Mouse (Mus musculus): ENCODE data around the gene Cotl1. TPM values are rescaled to one million over a fixed set of nuclear protein-coding genes. Genes with fewer than 3 reads are reported as not detected.

Gene Cotl1
- polyA plus RNA-seq, 1 experiment from 2014 or later = 92.3 TPM

DNA sequence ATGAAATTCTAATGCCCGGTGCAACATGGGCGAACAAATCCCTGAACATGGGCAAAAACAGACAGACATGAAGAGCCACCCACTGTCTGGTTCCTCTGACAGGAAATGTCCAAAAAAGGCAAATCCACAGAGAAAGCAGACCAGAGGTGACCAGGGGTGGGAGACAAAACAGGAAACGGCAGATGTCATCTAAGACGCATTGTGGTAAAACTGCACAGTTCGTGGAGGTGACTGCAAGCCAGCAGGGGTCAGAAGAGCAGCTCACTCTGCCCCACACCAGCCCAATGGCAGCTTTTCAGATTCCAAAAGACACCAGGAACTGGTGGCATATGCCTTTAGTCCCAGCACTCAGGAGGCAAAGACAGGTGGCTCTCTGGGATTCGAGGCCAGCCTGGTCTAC, 28.4 kb downstream of the Cotl1 start:
- H3K4me3 ChIP-seq = no peak overlapping the region
- no peak for ATAC-seq
- H3K9ac ChIP-seq = no peak overlapping the region
- H3K27ac ChIP-seq = no peak overlapping the region
- WGBS = 73% methylated on average over 6 of the region's 6 CpGs
- H3K4me2 ChIP-seq = no peak overlapping the region
- no peaks in the 10 kb centered on the region for H3K27me3 ChIP-seq
- peaks cover 28% of the 10 kb centered on the region for H3K36me3 ChIP-seq (ENCODE audit: poor library complexity, severe bottlenecking)
- H3K4me1 ChIP-seq = peaks cover 43% of the 10 kb centered on the region
- no peaks in the 10 kb centered on the region for H3K9me3 ChIP-seq (replicated peaks)

DNA sequence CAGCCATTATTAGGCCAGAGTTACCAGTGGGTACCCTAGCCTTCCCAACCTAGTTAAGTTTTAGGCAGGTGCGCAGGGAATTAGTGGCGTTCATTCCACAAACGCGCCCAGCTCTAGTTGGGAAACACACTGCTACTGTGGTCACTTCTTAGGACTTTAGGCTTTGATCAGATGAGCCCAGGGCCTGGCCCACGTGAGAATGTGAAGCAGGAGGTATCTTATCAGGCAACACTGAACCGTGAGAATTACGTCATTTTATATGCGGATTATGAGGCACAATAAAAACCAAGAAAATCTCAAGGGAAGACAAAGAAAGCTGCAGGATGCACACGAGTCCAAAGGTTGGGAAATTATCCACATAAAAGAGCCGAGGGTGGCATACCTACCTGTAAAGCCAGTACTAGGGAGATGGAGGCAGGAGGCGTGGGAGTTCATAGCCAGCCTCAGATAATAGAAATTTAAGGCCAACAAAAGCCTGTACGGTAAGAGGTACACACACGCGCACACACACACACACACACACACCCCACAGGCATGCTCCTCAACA, 29.3 kb downstream of the Cotl1 start:
- no peak for ATAC-seq
- H3K4me1 ChIP-seq = peaks cover 46% of the 10 kb centered on the region
- peaks cover 28% of the 10 kb centered on the region for H3K36me3 ChIP-seq (ENCODE audit: poor library complexity, severe bottlenecking)
- H3K9me3 ChIP-seq (replicated peaks) = no peaks in the 10 kb centered on the region
- WGBS = 77% methylated on average over 14 of the region's 14 CpGs
- no peak overlapping the region for H3K4me3 ChIP-seq
- no peaks in the 10 kb centered on the region for H3K27me3 ChIP-seq
- H3K4me2 ChIP-seq = no peak overlapping the region
- peak overlapping the region; percentile 57; the same call in 1 of the 2 replicates for H3K27ac ChIP-seq
- H3K9ac ChIP-seq = no peak overlapping the region

DNA sequence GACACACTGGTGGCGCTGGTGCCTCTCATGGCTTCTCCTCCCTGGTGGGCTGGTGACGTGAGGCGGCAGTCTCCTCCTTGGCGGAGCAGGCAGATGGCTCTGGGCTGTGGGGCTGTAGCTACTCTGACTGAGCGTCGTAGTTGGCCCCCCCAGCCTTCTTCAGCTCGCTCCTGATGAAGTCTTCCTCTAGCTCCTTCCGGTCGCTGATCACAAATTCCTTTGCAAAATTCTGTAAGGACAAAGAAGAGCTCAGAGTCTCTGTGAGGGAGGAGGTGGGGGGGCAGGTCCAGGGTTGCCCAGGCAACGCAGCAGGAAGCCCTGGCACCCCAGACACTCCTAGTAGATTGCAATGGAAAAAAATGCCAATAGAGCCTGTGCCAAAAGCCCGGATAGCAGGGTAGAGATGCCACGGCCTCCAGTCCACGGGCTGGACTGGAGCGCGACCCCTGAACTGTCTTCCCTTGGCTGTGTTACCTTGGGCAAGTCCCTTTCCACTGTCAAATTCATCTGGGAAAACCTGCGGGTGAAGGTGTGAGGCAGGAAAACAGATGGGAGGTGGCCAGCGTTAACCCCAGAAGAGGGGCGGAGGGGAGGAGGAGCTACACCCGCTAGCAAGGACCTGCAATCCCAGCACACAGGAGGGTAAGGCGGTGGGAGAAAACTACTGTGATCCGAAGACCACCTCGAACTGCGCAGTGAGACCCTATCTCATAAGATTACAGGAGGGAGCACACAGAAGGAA, 30.0 kb downstream of the Cotl1 start:
- Histone ChIP-seq H3K4me1 (peaks cover 54% of the 10 kb centered on the region), H3K27me3 (no peaks in the 10 kb centered on the region), H3K9ac (no peak overlapping the region), H3K4me2 (peak overlapping the region; percentile 33), H3K4me3 (no peak overlapping the region), H3K36me3 (ENCODE audit: poor library complexity, severe bottlenecking) (peaks cover 24% of the 10 kb centered on the region), H3K9me3 (replicated peaks) (no peaks in the 10 kb centered on the region), H3K27ac (peak overlapping the region; percentile 57)
- 0 out of 2 replicates have a peak, but pooled peaks have one; percentile 41 for ATAC-seq
- 46% methylated on average over 20 of the region's 23 CpGs for WGBS

DNA sequence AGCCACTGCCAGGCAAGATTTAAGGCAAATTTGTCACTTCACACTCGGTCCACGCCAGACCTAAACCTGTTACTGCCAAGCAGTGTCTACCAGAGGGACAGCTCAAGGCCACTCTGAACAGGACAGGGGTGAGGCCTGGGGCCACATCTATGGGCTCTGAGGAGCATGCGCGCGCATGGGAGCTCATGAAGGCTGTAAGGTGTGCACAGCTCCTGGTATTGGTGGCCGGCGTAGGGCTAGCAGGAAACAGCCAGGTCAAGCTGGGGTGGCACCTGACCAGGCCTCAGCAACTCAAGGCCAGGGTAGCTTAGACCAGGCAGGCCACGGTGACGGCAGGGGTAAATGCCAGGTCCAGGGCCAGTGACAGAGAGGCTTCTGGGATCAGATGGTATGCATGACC, 30.7 kb downstream of the Cotl1 start:
- Histone ChIP-seq H3K9ac (no peak overlapping the region), H3K9me3 (replicated peaks) (no peaks in the 10 kb centered on the region), H3K27me3 (no peaks in the 10 kb centered on the region), H3K4me2 (peak overlapping the region; percentile 33; the same call in 1 of the 2 replicates), H3K4me1 (peaks cover 56% of the 10 kb centered on the region), H3K27ac (peak overlapping the region; percentile 57), H3K4me3 (no peak overlapping the region), H3K36me3 (ENCODE audit: poor library complexity, severe bottlenecking) (peaks cover 18% of the 10 kb centered on the region)
- no peak for ATAC-seq
- 93% methylated on average over 9 of the region's 9 CpGs for WGBS

DNA sequence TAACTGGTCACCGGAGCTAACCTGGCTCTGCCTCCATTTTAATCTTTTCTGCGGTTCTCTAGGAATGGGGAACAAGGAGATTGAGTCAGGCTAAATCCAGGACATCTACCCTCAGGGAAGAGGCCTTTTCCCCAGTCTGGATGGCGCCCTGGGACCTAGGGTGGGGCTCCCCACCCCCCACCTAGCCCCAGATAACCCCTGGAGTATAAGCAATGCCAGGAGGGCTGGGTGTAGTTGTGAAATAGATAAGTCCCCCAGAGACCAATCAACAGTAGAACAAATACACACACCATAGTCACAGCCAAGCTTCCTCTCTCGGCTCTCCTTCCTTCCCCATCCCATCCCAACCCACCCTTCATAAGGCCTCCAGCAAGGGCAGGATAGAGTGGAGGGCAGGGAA, 32.7 kb downstream of the Cotl1 start:
- 85% methylated on average over 4 of the region's 4 CpGs for WGBS
- no peak for ATAC-seq
- H3K27me3 ChIP-seq = no peaks in the 10 kb centered on the region
- peaks cover 17% of the 10 kb centered on the region for H3K36me3 ChIP-seq (ENCODE audit: poor library complexity, severe bottlenecking)
- no peak overlapping the region for H3K4me3 ChIP-seq
- peaks cover 47% of the 10 kb centered on the region for H3K4me1 ChIP-seq
- H3K4me2 ChIP-seq = no peak overlapping the region
- no peak overlapping the region for H3K27ac ChIP-seq
- no peaks in the 10 kb centered on the region for H3K9me3 ChIP-seq (replicated peaks)
- H3K9ac ChIP-seq = no peak overlapping the region

DNA sequence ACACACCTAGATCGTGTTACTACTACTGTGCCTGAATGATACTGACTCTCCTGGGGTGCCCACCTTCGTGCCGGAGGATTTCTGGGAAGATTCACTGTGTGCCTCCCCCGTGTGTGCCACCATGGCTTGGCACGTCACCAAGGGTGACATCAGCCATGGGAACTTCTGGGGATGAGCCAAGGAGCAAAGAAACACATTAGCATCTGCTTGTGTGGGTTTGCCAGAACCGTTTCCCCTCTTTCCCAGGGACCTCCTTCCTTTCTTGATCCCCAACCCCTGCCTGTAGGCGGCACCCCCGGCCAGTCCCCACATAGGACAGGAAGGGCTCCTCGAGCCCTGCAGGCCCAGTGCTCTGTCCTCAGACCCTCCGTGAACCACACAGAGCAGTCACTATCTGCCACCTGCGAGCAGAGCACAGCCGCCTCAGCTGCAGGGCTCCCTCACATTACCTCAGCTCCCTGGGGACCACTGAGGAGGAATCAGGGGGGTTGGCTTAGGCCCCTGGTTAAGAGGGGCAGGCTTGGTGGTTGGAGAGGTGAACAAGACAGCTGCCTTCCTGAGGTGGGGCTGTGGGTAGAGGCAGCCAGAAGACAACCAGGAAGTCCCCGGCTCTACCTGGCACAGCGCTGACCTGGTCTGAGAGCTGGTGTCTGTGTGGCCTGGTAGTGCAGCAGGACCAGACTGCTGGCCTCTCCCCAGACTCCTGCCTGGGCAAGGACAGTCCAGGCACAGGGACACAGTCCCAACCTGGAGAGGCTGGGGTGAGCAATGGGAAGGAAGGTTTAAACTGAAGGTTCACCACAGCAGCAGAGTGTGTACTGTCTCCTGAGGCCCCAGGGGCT, 33.7 kb downstream of the Cotl1 start:
- no peak overlapping the region for H3K4me3 ChIP-seq

DNA sequence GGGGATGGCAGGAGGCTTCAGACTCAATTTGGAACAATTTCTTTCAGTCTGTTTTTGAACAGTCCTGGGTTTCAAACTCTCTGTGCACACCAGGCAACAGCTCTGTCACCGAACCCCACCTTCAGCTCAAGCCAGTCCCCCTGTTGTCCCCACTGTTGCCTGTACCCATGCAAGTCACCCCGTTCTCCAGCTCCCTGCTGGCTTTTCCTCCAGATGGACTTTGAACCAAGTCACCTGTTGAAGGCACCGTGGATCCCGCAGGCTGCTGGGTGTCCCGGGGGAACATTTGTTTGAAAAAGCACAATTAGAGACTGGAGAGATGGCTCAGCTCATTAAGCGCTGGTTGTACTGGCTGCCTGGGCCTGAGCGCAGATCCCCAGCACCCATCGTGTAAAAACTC, 35.1 kb downstream of the Cotl1 start:
- no peaks in the 10 kb centered on the region for H3K27me3 ChIP-seq
- H3K36me3 ChIP-seq (ENCODE audit: poor library complexity, severe bottlenecking) = peaks cover 17% of the 10 kb centered on the region
- H3K4me2 ChIP-seq = no peak overlapping the region
- H3K9me3 ChIP-seq (replicated peaks) = no peaks in the 10 kb centered on the region
- peaks cover 45% of the 10 kb centered on the region for H3K4me1 ChIP-seq
- no peak overlapping the region for H3K4me3 ChIP-seq
- 65% methylated on average over 8 of the region's 8 CpGs for WGBS
- ATAC-seq = no peak
- H3K27ac ChIP-seq = peak overlapping the region; percentile 82
- no peak overlapping the region for H3K9ac ChIP-seq

More for the DNA sequence above, 33.7 kb downstream of the Cotl1 start:
- peak overlapping the region; percentile 82 for H3K27ac ChIP-seq
- no peaks in the 10 kb centered on the region for H3K9me3 ChIP-seq (replicated peaks)
- no peaks in the 10 kb centered on the region for H3K27me3 ChIP-seq
- 54% methylated on average over 14 of the region's 14 CpGs for WGBS
- peaks cover 17% of the 10 kb centered on the region for H3K36me3 ChIP-seq (ENCODE audit: poor library complexity, severe bottlenecking)
- peak overlapping the region; percentile 26 for H3K9ac ChIP-seq
- ATAC-seq = peak; percentile 45
- no peak overlapping the region for H3K4me2 ChIP-seq
- H3K4me1 ChIP-seq = peaks cover 46% of the 10 kb centered on the region

DNA sequence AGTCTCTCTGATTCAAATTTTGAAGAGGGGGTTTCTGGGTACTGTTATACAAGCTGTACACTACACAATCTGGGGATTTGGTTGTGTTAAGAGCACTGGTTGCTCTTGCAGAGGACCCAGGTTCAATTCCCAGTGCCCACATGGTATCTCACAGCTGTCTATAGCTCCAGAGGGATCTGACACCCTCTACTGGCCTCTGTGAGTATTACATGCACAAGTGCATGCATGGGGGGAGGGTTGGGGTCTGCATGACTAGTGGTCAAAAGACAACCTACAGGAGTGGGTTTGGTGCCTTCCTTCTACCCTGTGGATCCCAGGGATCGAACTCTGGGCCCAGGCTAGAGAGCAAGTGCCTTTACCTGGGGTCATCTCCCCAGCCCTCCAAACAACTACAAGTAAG, 37.8 kb downstream of the Cotl1 start:
- Histone ChIP-seq H3K4me2 (no peak overlapping the region), H3K4me3 (no peak overlapping the region), H3K36me3 (ENCODE audit: poor library complexity, severe bottlenecking) (no peaks in the 10 kb centered on the region), H3K27ac (no peak overlapping the region), H3K9ac (no peak overlapping the region), H3K9me3 (replicated peaks) (no peaks in the 10 kb centered on the region), H3K4me1 (peaks cover 53% of the 10 kb centered on the region), H3K27me3 (no peaks in the 10 kb centered on the region)
- WGBS = 100% methylated on average over 1 of the region's 1 CpGs
- no peak for ATAC-seq

DNA sequence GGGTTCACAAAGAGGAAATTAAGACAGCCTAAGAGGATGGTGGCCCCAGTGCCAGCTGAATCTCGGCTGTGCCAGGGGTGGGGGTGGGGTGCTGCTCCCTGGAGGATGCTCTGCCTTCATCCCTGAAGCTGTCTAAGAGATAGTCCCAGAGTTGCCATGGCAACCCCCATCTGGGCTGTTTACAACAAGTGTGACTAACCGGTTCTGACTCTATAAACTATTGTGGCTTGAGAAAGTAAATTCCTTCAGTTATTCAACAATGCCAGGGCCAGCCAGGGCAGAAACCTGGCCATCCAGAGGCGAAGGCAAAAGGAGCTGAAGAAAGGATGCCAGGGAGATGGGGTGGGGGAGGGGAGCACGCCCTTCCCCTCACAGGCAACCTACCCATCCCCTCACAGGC, 39.2 kb downstream of the Cotl1 start:
- Histone ChIP-seq H3K9ac (peak overlapping the region; percentile 23; the same call in 1 of the 2 replicates), H3K9me3 (replicated peaks) (no peaks in the 10 kb centered on the region), H3K4me1 (peaks cover 47% of the 10 kb centered on the region), H3K4me2 (0 out of 2 replicates have a peak overlapping the region, but pooled peaks have one; percentile 16), H3K4me3 (no peak overlapping the region), H3K27me3 (no peaks in the 10 kb centered on the region), H3K27ac (peak overlapping the region; percentile 78), H3K36me3 (ENCODE audit: poor library complexity, severe bottlenecking) (no peaks in the 10 kb centered on the region)
- ATAC-seq = no peak; the same call in 1 of the 2 replicates
- 13% methylated on average over 4 of the region's 4 CpGs for WGBS

DNA sequence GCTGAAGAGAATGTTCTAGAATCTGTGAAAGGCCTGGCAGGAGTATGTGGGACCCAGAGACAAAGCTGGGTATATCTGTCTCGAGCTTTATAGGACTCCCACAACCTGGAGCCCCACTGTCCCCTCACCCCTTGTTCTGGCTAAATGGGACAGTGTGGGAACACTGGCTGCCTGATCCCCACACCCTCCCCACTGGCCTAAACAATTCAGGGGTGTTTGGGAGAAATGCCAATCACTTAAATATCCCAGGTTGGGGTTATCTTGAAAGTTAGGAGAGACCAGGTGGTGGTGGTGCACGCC, 41.4 kb downstream of the Cotl1 start:
- Histone ChIP-seq H3K36me3 (ENCODE audit: poor library complexity, severe bottlenecking) (no peaks in the 10 kb centered on the region), H3K27me3 (no peaks in the 10 kb centered on the region), H3K4me2 (peak overlapping the region; percentile 42), H3K4me3 (no peak overlapping the region), H3K9ac (no peak overlapping the region; the same call in 1 of the 2 replicates), H3K4me1 (peaks cover 36% of the 10 kb centered on the region), H3K27ac (peak overlapping the region; percentile 86), H3K9me3 (replicated peaks) (no peaks in the 10 kb centered on the region)
- 56% methylated on average over 2 of the region's 2 CpGs for WGBS
- no peak; the same call in 1 of the 2 replicates for ATAC-seq

DNA sequence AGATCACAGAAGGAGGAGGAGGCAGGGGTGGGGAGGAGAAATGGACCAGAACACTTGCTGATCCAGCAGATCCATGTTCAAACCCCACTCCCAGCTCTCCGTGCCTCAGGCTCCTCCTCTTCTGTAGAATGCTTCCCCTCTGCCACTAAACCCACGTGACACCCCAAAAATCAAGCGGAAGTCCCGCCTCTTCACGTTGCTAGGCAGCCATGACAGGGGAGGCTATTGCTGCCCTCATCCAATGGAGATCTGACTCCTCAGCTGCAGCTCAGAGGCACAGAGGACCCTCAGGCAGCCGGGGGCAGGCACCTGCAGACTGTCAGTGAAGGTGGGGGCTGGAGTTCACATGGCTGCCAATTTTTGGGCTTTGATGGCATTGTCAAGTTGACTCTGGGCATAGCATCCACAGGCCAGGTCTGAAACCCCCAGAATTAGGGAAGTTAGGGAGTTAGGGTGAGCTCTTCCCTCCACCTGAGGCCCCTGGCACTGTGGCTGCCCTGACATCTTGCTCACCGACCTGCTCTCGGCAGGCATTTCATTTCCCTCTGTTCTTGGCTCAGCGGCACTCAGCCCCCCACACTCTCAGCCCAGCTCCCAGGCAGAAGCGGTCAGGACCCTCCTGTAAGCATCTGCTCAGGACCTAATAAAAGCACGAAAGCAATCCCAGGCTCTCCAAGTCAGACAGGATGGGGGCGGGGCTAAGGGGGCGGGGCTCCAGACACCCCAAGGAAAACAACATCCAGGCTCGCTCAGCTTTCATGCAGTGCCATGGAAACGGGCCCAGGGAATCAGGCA, 42.0 kb downstream of the Cotl1 start:
- H3K9ac ChIP-seq = 0 out of 2 replicates have a peak overlapping the region, but pooled peaks have one; percentile 44
- peak overlapping the region; percentile 42 for H3K4me2 ChIP-seq
- 7% methylated on average over 15 of the region's 15 CpGs for WGBS
- no peak overlapping the region for H3K4me3 ChIP-seq
- ATAC-seq = peak; percentile 76
- H3K36me3 ChIP-seq (ENCODE audit: poor library complexity, severe bottlenecking) = no peaks in the 10 kb centered on the region
- no peaks in the 10 kb centered on the region for H3K9me3 ChIP-seq (replicated peaks)
- H3K27ac ChIP-seq = peak overlapping the region; percentile 86
- H3K4me1 ChIP-seq = peaks cover 36% of the 10 kb centered on the region
- H3K27me3 ChIP-seq = no peaks in the 10 kb centered on the region

All from forebrain, embryonic 13.5 days (tissue).